Mouse (Mus musculus) ES-E14 (cell line): ENCODE results near the gene Tha1. TPM values are rescaled to one million over a fixed set of nuclear protein-coding genes. Genes with fewer than 3 reads are reported as not detected.
A peak's percentile ranks its signal among the peaks of the same experiment; 100 is the strongest.

Source experiments
- DNase-seq: peaks from one replicate; pipeline ENCODE4 v3.0.0-alpha.2; 2013; ENCODE audit warnings: low read depth, low spot score
- H3K27ac ChIP-seq: 2 replicates; pipeline ENCODE4 v1.5.1; 2012; ENCODE audit warnings: low read depth, mild to moderate bottlenecking, low read length, moderate library complexity, mixed read lengths; ENCODE audit not compliant: poor library complexity, insufficient read depth, severe bottlenecking
- H3K36me3 ChIP-seq: 2 replicates; pipeline ENCODE4 v1.6.1; 2012; ENCODE audit warnings: mild to moderate bottlenecking, low read length, moderate library complexity, mixed read lengths; ENCODE audit not compliant: control insufficient read depth, poor library complexity, insufficient read depth, severe bottlenecking
- H3K4me1 ChIP-seq, 2 experiments: fragments of 150-350 bp in 1 of 2; sonication (generic) in 1 of 2; 2 replicates each; pipeline ENCODE4 v1.6.1; 2012; ENCODE audit warnings: low read length in 2 of 2, mild to moderate bottlenecking in 1 of 2, mixed read lengths in 1 of 2; ENCODE audit not compliant: control insufficient read depth in 2 of 2, insufficient read depth in 2 of 2, poor library complexity in 1 of 2
- H3K4me3 ChIP-seq, 2 experiments: fragments of 150-350 bp in 1 of 2; sonication (generic) in 1 of 2; 2 replicates each; pipeline ENCODE4 v1.5.1; 2012; ENCODE audit warnings: low read length in 2 of 2, low read depth in 1 of 2, mild to moderate bottlenecking in 1 of 2, mixed read lengths in 1 of 2; ENCODE audit not compliant: insufficient read depth in 1 of 2, poor library complexity in 1 of 2, severe bottlenecking in 1 of 2
- H3K9ac ChIP-seq: 2 replicates; pipeline ENCODE4 v1.6.1; 2012; ENCODE audit warnings: low read depth, mild to moderate bottlenecking, low read length, mixed read lengths; ENCODE audit not compliant: poor library complexity, insufficient read depth, severe bottlenecking
- H3K9me3 ChIP-seq: fragments of 150-350 bp; sonication (generic); 2 replicates; pipeline ENCODE4 v1.6.1; 2012; ENCODE audit warnings: low read depth, mild to moderate bottlenecking, low read length; ENCODE audit not compliant: control insufficient read depth, insufficient read depth
- CHD2 ChIP-seq: IDR thresholded peaks from 2 replicates; pipeline ENCODE4 v1.6.1; 2014; ENCODE audit warnings: mild to moderate bottlenecking, low read depth, low read length, inconsistent platforms
- HCFC1 ChIP-seq: IDR thresholded peaks from 2 replicates; pipeline ENCODE4 v1.6.1; 2012; ENCODE audit warnings: low read length, inconsistent platforms, borderline replicate concordance; ENCODE audit not compliant: insufficient read depth
- MAFK ChIP-seq: IDR thresholded peaks from 2 replicates; pipeline ENCODE4 v1.6.1; 2014; ENCODE audit warnings: mild to moderate bottlenecking, low read depth, low read length, inconsistent platforms; ENCODE audit not compliant: insufficient read depth
- ZC3H11A ChIP-seq: IDR thresholded peaks from 2 replicates; pipeline ENCODE4 v1.6.1; 2012; ENCODE audit warnings: low read depth, mild to moderate bottlenecking, inconsistent platforms, low read length, borderline replicate concordance
- ZNF384 ChIP-seq: IDR thresholded peaks from 2 replicates; pipeline ENCODE4 v1.6.1; 2012; ENCODE audit warnings: low read depth, low read length, inconsistent platforms
- in situ Hi-C, 2 experiments: fragments of 600-800 bp; cut with MboI; formaldehyde crosslinking; loops; one replicate each; pipeline ENCODE4 v1.15.1; 2025; ENCODE audit warnings: low sequenced_read_pairs in 2 of 2, inconsistent platforms in 1 of 2; ENCODE audit not compliant: unreplicated experiment in 2 of 2
- total RNA-seq: library from RNA; depleted of rRNA; stranded (reverse); fragments of 300-350 nt; gene quantifications from 2 replicates; pipeline ENCODE4 v1.2.3, GENCODE M21; 2012

Gene Tha1
- total RNA-seq, 1 experiment: 1.2 TPM

DNA sequence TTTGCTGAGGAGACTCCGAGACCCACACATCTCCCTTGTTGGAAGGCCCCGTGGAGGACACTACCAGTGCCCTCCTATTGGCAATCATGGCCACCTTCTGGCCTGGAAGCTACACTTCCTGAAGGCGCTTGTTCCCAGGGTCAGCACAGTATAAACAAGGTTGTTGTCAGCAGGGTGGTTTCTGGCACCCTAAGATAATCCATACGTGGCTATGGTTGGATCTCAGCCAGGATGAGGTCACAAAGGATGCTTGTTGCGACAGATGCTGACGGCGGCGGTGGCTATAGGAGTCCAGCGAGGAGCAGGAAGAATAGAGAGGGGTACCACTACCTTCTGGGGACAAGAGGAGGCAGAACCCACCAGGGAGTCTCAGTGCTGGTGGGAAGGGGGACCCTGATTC lies 42.9 kb downstream of the Tha1 start:
- no peak for DNase-seq
- TF ChIP-seq ZNF384 (no peak), HCFC1 (no peak), MAFK (no peak), CHD2 (no peak), ZC3H11A (no peak)
- Histone ChIP-seq H3K4me1 (peaks cover 7 to 13% of the 10 kb centered on the region in 2 experiments), H3K36me3 (no peaks in the 10 kb centered on the region), H3K9ac (no peak overlapping the region), H3K4me3 (no peak overlapping the region), H3K27ac (no peak overlapping the region), H3K9me3 (no peaks in the 10 kb centered on the region)
- in situ Hi-C loops: no loop called here

DNA sequence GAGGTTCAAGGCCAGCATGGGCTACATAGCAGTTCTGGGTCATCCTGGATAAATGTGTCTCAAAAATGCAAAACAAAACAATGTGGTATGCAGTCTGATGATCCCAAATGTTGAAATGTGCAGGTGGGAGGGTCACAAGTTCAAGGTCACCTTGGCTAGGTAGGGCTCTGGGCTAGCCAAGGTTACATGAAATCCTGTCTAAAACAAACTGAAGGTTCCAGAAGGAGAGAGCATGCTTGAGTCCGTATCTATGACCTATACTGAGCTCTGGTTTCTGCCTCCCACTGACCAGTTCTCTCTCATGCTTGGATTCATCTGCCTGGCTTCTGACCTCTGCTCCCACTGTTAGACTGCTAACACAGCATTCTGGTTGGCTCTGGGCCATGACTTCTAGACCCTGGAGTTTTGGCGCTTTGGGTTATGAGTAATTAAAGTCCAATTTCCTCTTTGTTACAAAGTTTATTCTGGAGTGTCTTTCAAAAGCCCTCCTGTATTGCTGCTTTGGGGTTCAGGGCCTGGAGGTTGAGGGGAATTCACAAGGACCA lies 43.5 kb downstream of the Tha1 start:
- Histone ChIP-seq H3K4me1 (peaks cover 7 to 13% of the 10 kb centered on the region in 2 experiments), H3K4me3 (no peak overlapping the region), H3K9ac (no peak overlapping the region), H3K9me3 (no peaks in the 10 kb centered on the region), H3K36me3 (no peaks in the 10 kb centered on the region), H3K27ac (no peak overlapping the region)
- no peak for TF ChIP-seq CHD2
- no peak for TF ChIP-seq ZC3H11A
- no peak for TF ChIP-seq ZNF384
- no peak for TF ChIP-seq MAFK
- TF ChIP-seq HCFC1: no peak
- no peak for DNase-seq
- in situ Hi-C loops: no loop called here

DNA sequence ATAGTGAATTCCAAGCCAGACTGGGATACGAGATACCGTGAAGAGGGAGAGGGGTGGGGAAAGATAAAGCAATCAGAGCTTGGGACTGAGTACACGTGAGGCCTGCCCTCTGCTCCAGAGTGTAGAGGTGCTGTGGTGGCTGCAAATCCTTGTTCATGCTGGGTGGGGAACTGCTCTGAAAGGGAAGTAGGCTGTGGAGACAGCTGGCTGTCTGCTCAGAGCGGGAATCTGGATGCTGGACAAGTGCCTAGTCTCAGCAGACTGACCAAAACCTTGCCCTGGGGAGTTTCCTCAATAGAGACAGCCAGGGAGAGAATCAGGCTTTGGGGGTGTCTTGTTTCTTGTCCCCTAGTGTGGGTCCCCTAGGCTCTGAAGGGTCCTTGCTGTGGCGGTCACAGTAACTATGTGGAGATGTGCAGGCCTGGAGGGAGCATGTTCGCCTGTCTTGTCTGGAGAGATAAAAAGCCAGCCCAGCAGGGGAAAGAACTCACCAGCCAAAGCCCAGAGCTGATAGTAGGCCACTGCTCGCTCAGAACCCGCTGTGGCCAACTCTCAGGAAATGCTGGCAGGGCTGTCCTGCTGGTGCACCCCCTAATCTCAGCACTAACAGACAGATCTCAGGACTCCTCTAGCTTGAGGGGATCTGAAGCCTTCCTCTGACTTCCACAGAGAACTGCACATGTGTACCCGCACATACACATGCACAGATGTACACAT lies 44.2 kb downstream of the Tha1 start:
- in situ Hi-C loops: no loop called here
- Histone ChIP-seq H3K9ac (peak overlapping the region; percentile 14; the same call in 1 of the 2 replicates), H3K36me3 (no peaks in the 10 kb centered on the region), H3K9me3 (no peaks in the 10 kb centered on the region), H3K4me3 (no peak overlapping the region), H3K27ac (no peak overlapping the region), H3K4me1 (peaks cover 7 to 16% of the 10 kb centered on the region in 2 experiments)
- no peak for DNase-seq
- TF ChIP-seq ZC3H11A (no peak), ZNF384 (no peak), HCFC1 (no peak), MAFK (no peak), CHD2 (no peak)

DNA sequence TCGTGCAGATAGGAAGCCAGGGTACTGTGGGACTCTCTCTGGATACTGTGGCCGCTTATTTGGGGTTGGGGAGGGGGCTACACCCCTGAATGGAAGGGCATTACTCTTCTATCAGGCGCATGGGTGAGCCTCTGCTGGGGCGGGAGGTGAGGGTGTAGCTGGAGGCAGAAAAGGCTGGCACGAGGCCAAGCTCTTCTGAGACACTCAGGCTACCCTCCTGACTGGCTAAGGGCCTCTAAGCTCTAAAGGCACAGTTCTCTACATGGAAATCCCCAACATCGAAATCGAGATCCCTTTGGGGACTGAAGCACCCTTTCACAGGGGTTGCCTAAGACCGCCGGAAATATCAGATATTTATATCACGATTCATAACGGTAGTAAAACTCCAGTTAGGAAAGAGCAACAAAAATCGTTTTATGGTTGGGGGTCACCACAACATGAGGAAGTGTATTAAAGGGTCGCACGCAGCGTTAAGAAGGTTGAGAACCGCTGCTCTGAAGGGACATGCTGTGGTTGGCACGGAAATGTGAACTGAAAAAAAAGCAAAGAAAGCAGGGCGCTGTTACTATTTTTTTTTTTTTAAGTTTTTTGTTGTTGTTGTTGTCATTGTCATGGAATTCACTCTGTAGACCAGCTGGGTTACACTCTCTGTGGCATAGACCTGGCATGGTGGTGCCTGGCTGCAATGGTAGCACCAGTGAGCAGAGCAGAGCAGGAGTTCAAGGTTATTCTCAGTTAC lies 45.0 kb downstream of the Tha1 start:
- Histone ChIP-seq H3K9ac (peak overlapping the region; percentile 7; the same call in 1 of the 2 replicates), H3K36me3 (peaks cover 3% of the 10 kb centered on the region), H3K9me3 (no peaks in the 10 kb centered on the region), H3K27ac (no peak overlapping the region), H3K4me3 (no peak overlapping the region), H3K4me1 (peaks cover 7 to 22% of the 10 kb centered on the region in 2 experiments)
- no peak for DNase-seq
- in situ Hi-C loops: no loop called here
- TF ChIP-seq HCFC1 (no peak), ZNF384 (no peak), CHD2 (no peak), MAFK (no peak), ZC3H11A (no peak)
